ENCODE assay signal across 9 mouse cellular contexts in genomic region chr2:146595673-146596072, GRCm38 (mm10).
"Had no signal": no experiment of that assay in that cellular context is flagged by ENCODE, and none has a peak within 500 bp of the region (broad histone marks: within the 10 kb centered on the region; RNA-seq: fewer than 3 reads in every experiment).

No protein-coding gene starts in this region.

- H3K27me3 ChIP-seq: limb, embryonic 12.5 days; midbrain, embryonic 13.5 days; stomach, embryonic 15.5 days had no signal

- H3K9me3 ChIP-seq: limb, embryonic 12.5 days; midbrain, embryonic 13.5 days; stomach, embryonic 15.5 days had no signal

- DNase-seq: kidney, adult 2 months; kidney, postnatal 36 days; layer of hippocampus, adult 9-11 months; right cerebral cortex, postnatal 14 days; thymus, adult 2 months; thymus, postnatal 25 days had no signal

- H3K36me3 ChIP-seq: limb, embryonic 12.5 days; midbrain, embryonic 13.5 days; stomach, embryonic 15.5 days had no signal

- H3K27ac ChIP-seq: limb, embryonic 12.5 days; midbrain, embryonic 13.5 days; stomach, embryonic 15.5 days had no signal

- H3K9ac ChIP-seq: limb, embryonic 12.5 days; midbrain, embryonic 13.5 days; stomach, embryonic 15.5 days had no signal

- H3K4me3 ChIP-seq: limb, embryonic 12.5 days; midbrain, embryonic 13.5 days; stomach, embryonic 15.5 days had no signal

- H3K4me1 ChIP-seq: limb, embryonic 12.5 days; midbrain, embryonic 13.5 days; stomach, embryonic 15.5 days had no signal

- H3K4me2 ChIP-seq: limb, embryonic 12.5 days; midbrain, embryonic 13.5 days; stomach, embryonic 15.5 days had no signal

- ATAC-seq: midbrain, embryonic 13.5 days had no signal
